Mouse (Mus musculus) cortical plate, adult 2 months (tissue): ENCODE measurements around the gene Dpp7. TPM values are rescaled to one million over a fixed set of nuclear protein-coding genes. Genes with fewer than 3 reads are reported as not detected.

ENCODE experiments used
- H3K27ac ChIP-seq: fragments of 200-500 bp; 2 replicates; pipeline ENCODE4 v1.5.1; 2012; ENCODE audit warnings: low read length, control low read depth, inconsistent platforms; ENCODE audit not compliant: insufficient read depth
- H3K4me1 ChIP-seq: fragments of 200-500 bp; 2 replicates; pipeline ENCODE4 v1.6.1; 2011; ENCODE audit warnings: low read length; ENCODE audit not compliant: control insufficient read depth, insufficient read depth
- H3K4me3 ChIP-seq: fragments of 200-500 bp; 2 replicates; pipeline ENCODE4 v1.5.1; 2011; ENCODE audit warnings: mild to moderate bottlenecking, low read length, control low read depth; ENCODE audit not compliant: insufficient read depth
- CTCF ChIP-seq: fragments of 200-500 bp; IDR thresholded peaks from 2 replicates; pipeline ENCODE4 v1.5.1; 2011; ENCODE audit warnings: mild to moderate bottlenecking, control low read depth, low read length; ENCODE audit not compliant: insufficient read depth; ENCODE audit errors: extremely low read depth
- POLR2A ChIP-seq: fragments of 200-500 bp; IDR thresholded peaks from 2 replicates; pipeline ENCODE4 v1.6.1; 2011; ENCODE audit warnings: mild to moderate bottlenecking, low read length, control low read depth; ENCODE audit not compliant: insufficient read depth; ENCODE audit errors: extremely low read depth
- polyA plus RNA-seq: library from polyadenylated mRNA; depleted of rRNA; stranded (reverse); fragments of >200 nt; gene quantifications from 2 replicates; pipeline ENCODE4 v1.2.3, GENCODE M21; 2012

The Dpp7 gene
- polyA plus RNA-seq, 1 experiment, result 59.8 TPM

DNA sequence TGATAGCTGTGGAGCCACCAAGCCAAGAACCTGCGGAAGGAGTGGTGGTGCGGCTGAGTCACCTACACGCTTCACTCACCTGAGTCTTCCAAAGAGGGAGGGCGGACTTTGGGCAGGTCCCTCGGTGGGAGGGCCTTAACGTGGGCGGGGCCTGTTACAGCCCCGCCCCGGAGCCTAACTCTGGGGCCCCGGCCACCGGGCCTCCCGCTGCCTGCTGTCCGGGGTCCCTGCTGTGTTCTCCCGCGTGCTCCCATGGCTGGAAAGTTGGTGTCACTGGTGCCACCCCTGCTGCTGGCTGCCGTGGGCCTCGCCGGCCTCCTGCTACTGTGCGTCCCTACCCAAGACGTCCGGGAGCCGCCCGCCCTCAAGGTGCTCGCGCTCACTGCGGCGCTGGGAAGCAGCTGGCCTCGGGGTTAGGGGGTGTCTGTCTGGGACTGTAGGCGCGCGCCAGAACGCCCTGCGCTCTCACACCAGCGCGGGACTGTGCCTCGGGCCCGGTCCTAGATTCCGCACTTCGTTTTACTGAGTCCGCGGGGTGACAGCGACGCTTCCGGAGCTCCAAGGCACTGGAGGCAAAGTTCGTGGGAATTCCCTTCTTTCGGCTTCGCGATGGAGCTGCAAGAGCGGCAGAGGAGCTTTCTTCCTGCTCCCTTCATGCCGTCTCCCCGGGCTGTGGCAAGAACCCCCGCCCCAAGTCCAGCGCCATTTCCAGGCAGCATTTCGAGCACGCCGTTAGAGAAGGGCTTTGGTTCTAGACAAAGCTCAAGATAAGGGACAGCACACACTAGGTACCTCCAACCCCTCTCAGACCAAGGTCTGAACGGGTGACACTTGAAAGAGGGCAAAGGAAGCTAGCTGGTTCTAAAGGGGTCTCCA is 39.8 kb upstream of the Dpp7 start, which contains the start of gene Entpd2:
Gene Entpd2 (plus strand): TSS at position 154 of the 876 bp plus-strand sequence.
- H3K4me1 ChIP-seq, result no peaks in the 10 kb centered on the region; the same call in 1 of the 2 replicates
- TF ChIP-seq POLR2A, result no peak
- no peak for TF ChIP-seq CTCF
- H3K4me3 ChIP-seq, result peak within 1 kb of the TSS; percentile 20; the same call in 1 of the 2 replicates
- H3K27ac ChIP-seq, result peak within 1 kb of the TSS; percentile 14

DNA sequence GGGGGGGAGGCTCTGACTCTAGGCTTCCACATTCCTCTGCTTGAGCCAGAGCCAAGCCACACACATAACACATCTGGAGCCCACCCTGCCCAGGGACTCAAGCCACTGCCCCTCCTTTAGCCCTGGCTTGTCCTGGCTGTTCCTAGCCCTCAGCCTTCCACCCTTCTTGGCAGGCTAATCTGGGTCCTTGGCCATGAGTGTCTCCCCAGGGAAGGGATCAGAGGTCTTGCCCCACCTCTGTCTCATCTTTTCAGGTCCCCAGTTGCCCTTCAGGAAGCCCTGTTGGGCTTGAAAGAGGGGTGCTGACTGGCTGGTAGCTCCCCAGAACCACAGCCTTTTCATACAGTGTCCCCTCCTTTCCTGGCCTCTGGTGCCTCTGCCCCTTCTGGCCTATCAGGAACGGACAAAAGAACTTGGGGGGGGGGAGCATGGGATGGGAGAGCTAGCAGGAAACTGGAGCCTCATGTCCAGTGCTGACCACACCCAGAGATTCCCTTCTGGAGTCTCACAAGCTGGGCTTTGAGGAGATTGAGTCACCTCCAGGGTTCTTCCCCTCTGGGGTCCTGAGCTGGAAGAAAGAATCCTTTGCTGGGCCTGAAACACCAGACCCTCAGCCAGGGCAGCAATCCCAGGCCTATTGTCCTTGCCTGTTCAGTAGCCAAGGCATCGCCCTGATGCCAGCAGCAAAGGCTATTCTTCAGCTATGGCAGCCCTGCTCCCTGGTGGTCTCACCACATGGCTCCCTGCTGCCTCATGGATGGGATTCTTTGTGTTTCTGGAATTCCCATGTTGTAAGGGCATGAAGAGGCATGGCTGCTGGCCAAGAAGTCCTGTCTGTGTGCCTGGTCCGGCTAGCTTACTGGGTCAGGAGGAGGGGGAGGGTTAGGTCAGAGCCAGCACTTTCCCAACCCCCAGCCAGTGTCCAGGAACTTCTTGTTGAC is 38.4 kb upstream of the Dpp7 start:
- TF ChIP-seq POLR2A (no peak), CTCF (no peak)
- Histone ChIP-seq H3K27ac (peak overlapping the region; percentile 14; the same call in 1 of the 2 replicates), H3K4me3 (no peak overlapping the region), H3K4me1 (no peaks in the 10 kb centered on the region; the same call in 1 of the 2 replicates)

DNA sequence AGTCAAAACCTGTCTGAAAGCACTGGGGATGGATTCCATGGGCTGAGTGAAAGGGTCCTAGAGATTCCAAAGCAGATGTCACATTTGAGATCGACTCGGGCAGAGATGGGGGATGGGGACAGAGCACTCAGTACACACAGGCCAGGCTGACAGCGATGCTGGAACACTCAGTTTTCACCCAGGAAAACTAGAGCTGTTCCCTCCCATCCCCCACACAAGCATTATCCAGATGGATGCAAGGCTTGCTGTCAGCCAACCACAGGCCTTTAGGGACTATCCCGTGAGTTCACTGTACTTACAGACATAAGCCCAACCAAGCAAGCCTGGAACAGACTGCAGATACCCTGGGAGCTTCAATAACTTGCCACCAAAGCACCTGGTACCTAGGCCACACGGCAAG is 35.1 kb upstream of the Dpp7 start:
- no peak for TF ChIP-seq POLR2A
- no peak for TF ChIP-seq CTCF
- Histone ChIP-seq H3K27ac (no peak overlapping the region), H3K4me3 (no peak overlapping the region), H3K4me1 (no peaks in the 10 kb centered on the region; the same call in 1 of the 2 replicates)

DNA sequence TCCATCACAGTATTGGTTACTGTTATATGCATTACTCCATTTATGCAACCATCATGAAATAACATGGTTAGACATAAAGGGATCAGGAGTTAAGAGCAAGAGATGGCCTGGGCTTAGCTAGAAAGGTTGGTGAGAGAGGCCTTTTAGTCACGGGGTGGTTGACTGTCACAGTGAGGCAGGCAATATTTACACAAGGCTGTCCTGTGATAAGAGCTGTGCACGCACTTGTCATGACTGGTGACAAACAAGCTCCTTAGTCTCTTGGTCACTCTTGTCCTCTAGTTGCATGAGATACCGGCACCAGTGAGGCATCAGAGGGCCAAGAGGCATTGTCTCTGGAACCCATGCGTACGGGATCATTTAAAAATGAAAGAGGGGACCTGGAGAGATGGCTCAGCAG is 28.3 kb upstream of the Dpp7 start:
- no peaks in the 10 kb centered on the region for H3K4me1 ChIP-seq
- TF ChIP-seq CTCF (no peak), POLR2A (no peak)
- no peak overlapping the region for H3K4me3 ChIP-seq
- H3K27ac ChIP-seq, result no peak overlapping the region

DNA sequence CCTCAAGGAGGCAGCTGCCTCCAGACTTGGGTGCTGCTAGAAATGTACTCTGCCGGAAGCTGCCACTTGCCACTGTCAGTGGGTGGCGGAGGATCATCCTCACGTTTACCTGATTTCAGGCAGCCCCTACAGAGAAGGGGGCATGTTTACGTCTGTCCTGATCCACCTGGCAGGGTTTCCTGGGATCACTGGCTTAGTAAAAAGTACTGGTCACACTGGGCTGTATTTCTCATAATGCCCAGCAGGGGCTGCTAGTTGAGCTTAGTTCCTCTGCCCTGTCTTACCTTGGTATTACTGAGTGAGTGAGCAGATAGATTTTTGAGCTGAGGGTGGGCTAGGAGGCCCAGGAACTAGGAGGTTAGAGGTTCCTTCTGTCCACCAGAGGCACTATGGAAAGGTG is 20.4 kb upstream of the Dpp7 start:
- TF ChIP-seq CTCF (peak; percentile 85), POLR2A (no peak)
- H3K4me1 ChIP-seq, result no peaks in the 10 kb centered on the region
- H3K27ac ChIP-seq, result no peak overlapping the region
- H3K4me3 ChIP-seq, result no peak overlapping the region

DNA sequence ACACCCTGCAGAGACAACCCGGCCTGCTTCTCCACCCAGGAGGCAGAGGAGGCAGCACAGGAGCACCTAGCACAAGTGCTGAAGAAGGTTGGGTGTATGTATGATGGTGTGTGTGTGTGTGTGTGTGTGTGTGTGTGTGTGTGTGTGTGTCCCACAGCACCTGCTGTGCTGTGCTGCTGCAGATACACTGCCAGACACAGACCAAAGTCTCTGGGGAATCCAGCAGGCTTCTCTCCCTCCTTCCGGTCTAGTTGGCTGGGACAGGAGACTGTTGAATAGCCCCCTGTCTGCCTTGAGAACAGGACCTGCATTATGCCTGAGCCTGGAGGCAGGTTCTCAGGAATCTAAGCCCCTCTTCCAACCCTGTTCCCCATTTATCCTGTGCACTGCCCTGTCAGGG is 17.3 kb upstream of the Dpp7 start:
- no peak for TF ChIP-seq POLR2A
- no peak for TF ChIP-seq CTCF
- Histone ChIP-seq H3K4me3 (no peak overlapping the region), H3K4me1 (no peaks in the 10 kb centered on the region), H3K27ac (no peak overlapping the region)

DNA sequence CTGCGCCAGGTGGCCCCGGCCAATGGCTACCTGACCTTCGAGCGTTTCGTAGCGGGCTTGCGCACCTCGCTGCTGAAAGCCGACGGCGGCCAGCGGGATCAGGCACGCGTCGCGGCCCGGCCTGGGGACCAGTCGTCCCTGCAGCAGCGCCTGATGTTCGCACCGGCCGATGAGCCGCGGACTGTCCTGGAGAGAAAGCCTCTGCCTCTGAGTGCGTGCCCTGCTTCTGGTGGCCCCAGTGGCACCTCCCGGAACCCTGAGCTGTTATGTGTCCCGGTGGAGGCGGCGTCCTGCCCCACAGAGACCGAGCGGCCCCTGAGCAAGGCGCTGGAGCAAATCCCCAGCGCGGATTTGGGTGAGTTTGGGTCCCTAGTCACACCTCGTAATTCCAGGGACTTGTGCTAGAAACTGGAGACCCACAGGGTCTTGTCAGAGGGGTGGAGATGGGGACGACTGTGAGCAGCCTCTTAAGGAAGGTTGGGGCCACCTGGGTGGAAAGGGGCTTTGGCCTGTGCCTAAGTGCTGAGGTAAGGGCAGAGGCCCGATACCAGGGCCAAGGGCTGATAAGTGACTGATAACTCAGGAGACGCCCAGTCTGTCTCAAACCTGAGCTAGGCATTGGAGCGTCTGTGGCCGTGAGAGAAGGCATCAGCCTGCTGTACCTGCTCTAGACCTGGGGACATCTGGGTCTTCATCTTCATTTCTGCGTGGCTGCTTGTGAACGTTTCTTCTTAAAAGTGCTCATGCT is 16.7 kb upstream of the Dpp7 start:
- TF ChIP-seq POLR2A, result no peak
- no peak for TF ChIP-seq CTCF
- Histone ChIP-seq H3K27ac (no peak overlapping the region), H3K4me1 (no peaks in the 10 kb centered on the region), H3K4me3 (peak overlapping the region; percentile 43)

DNA sequence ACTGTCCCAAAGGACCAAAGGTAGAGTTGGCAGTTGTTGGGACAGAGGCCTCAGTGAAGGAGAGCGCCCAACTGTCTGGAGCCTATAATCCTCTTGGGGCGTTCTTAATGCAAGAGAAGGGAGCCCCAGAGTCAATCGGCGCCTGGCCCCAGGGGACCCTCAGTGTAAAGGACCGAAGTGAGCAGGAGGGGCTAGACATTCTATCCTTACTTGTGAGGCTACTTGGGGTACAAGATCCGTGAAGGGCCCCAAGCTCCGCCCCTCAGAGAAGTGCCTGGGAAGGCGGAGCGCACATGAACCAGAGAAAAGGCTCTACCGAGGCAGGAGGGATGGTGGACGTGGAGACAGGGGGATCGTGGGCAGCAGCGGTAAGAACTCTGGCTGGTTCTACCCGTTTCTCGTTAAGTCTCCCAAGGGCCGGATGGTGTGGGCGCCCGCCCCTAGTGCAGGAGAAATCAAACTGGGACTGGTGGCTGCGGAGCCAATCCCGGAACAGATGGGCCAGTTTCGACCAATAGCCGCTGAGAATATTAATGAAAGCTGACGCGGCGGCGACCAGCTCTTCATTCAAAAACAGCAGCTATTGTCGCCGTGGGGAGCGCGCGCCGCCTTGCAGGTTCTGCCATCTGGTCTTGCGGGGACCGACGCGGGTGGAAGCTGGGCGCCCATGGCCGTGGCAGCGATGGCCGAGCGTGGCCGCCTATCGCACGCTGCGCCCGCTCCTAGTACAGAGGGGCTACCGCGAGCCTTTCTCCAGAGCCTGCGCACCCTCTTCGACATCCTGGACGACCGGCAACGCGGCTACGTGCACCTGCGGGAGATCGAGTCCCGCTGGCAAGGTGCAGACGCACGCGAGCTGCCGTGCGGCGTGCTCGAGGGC is 15.8 kb upstream of the Dpp7 start, which contains the start of gene Sapcd2:
Gene Sapcd2 (plus strand): TSS at position 558 of the 880 bp plus-strand sequence.
- TF ChIP-seq POLR2A (peak; percentile 65; the same call in 1 of the 2 replicates), CTCF (no peak)
- H3K4me1 ChIP-seq, result no peaks in the 10 kb centered on the region
- H3K27ac ChIP-seq, result no peak within 1 kb of the TSS
- H3K4me3 ChIP-seq, result peak within 1 kb of the TSS; percentile 43
